Mouse (Mus musculus) spleen, embryonic (tissue): ENCODE data around the gene Slc15a3.

Experiments used
- CTCF ChIA-PET: fragments of 350-600 bp; sonication (Branson Sonifier 250); formaldehyde crosslinking; loops from one replicate; lab custom pipeline; 2022; lab: Charles Lee

Gene Slc15a3

GRCm38 (mm10) chr19:10869241-10869885, 29.8 kb downstream of the Slc15a3 start:
- CTCF ChIA-PET: interaction anchor here (0.8 kb wide), 1 partner anchor 386 kb away, joined by 3 read pairs; no protein-coding TSS in a partner anchor

GRCm38 (mm10) chr19:10869886-10870527, 30.5 kb downstream of the Slc15a3 start, which contains the start of gene Tmem132a:
Gene Tmem132a, minus strand, starts transcription at chr19:10869940.
- CTCF ChIA-PET: interaction anchor here (0.6 to 0.8 kb wide), 2 partner anchors 192 to 385 kb away, joined by 3 to 4 read pairs; no protein-coding TSS in a partner anchor

- CTCF ChIA-PET: no interaction called here
Measured at GRCm38 (mm10) chr19:10870676-10871075, 31.1 kb downstream of the Slc15a3 start.

GRCm38 (mm10) chr19:10871328-10871961, 31.9 kb downstream of the Slc15a3 start:
- CTCF ChIA-PET: interaction anchor here (0.7 to 1.1 kb wide), 2 partner anchors 11 to 38 kb away, joined by 3 read pairs; partner anchors contain the start of gene Tmem109

- CTCF ChIA-PET: no interaction called here
Measured at GRCm38 (mm10) chr19:10878201-10878837, 38.8 kb downstream of the Slc15a3 start.

GRCm38 (mm10) chr19:10880085-10880974, 40.8 kb downstream of the Slc15a3 start:
- CTCF ChIA-PET: interaction anchor here (0.6 to 1.1 kb wide), 8 partner anchors 12 to 167 kb away, joined by 3 to 11 read pairs (median 5); no protein-coding TSS in a partner anchor

GRCm38 (mm10) chr19:10880975-10881425, 41.5 kb downstream of the Slc15a3 start:
- CTCF ChIA-PET: interaction anchor here (0.6 to 1.1 kb wide), 6 partner anchors 12 to 168 kb away, joined by 4 to 11 read pairs (median 5); no protein-coding TSS in a partner anchor

GRCm38 (mm10) chr19:10881426-10882154, 42.1 kb downstream of the Slc15a3 start, which contains the start of gene Tmem109:
Gene Tmem109, minus strand, starts transcription at chr19:10882001.
- CTCF ChIA-PET: interaction anchor here (0.6 to 1.4 kb wide), 6 partner anchors 10 to 355 kb away, joined by 3 to 11 read pairs (median 4); no protein-coding TSS in a partner anchor

- CTCF ChIA-PET: interaction anchor here (1.2 kb wide), 1 partner anchor 12 kb away, joined by 7 read pairs; no protein-coding TSS in a partner anchor
Measured at GRCm38 (mm10) chr19:10892201-10892600, 52.7 kb downstream of the Slc15a3 start.

- CTCF ChIA-PET: interaction anchor here (0.6 kb wide), 1 partner anchor 154 kb away, joined by 4 read pairs; no protein-coding TSS in a partner anchor
Measured at GRCm38 (mm10) chr19:10895016-10895528, 55.5 kb downstream of the Slc15a3 start, which contains the start of gene Prpf19. Gene Prpf19, plus strand, starts transcription at chr19:10895231.

- CTCF ChIA-PET: no interaction called here
Measured at GRCm38 (mm10) chr19:10895708-10896107, 56.2 kb downstream of the Slc15a3 start.

- CTCF ChIA-PET: no interaction called here
Measured at GRCm38 (mm10) chr19:10896849-10897248, 57.3 kb downstream of the Slc15a3 start.

- CTCF ChIA-PET: no interaction called here
Measured at GRCm38 (mm10) chr19:10897491-10897890, 58.0 kb downstream of the Slc15a3 start.

- CTCF ChIA-PET: no interaction called here
Measured at GRCm38 (mm10) chr19:10900315-10900714, 60.8 kb downstream of the Slc15a3 start.

- CTCF ChIA-PET: no interaction called here
Measured at GRCm38 (mm10) chr19:10901046-10901445, 61.5 kb downstream of the Slc15a3 start.

GRCm38 (mm10) chr19:10904512-10904911, 65.0 kb downstream of the Slc15a3 start:
- CTCF ChIA-PET: no interaction called here

- CTCF ChIA-PET: no interaction called here
Measured at GRCm38 (mm10) chr19:10904927-10905727, 65.6 kb downstream of the Slc15a3 start.

GRCm38 (mm10) chr19:10905728-10906000, 66.1 kb downstream of the Slc15a3 start:
- CTCF ChIA-PET: no interaction called here
